Mouse (Mus musculus): ENCODE results near the gene Cfap52. TPM values are rescaled to one million over a fixed set of nuclear protein-coding genes. Genes with fewer than 3 reads are reported as not detected.

Cfap52 gene
- polyA plus RNA-seq, 1 experiment, result 0.72 TPM

DNA sequence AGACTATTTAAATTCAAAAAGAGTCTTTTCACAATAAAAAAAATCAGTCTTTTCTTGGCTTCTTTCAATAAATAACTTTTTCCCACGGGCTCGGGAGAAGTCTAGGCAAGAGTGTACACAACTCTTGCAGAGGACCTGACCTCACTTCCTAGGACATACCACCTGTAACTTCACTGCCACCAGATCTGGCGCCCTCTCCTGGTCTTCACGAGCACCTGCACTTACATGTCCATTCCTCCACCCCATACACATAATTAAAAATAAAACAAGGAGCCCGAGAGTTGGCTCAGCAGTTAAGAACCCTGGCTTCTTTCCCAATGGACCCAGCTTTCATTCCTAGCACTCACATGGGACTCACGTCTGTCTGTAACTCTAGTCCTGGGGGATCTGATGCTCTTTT is 1.3 kb downstream of the Cfap52 start:
- TF ChIP-seq POLR2A (IDR thresholded peaks at IDR 0.05; ENCODE audit: borderline replicate concordance, insufficient read depth, low read length), result no peak
- no peak for TF ChIP-seq CTCF (IDR thresholded peaks at IDR 0.05; ENCODE audit: borderline replicate concordance, insufficient read depth, low read depth, low read length)
- 70% methylated on average over 6 of the region's 6 CpGs for WGBS
- Histone ChIP-seq H3K27ac (ENCODE audit: insufficient read depth, low read length) (no peak overlapping the region), H3K4me3 (replicated peaks; ENCODE audit: insufficient read depth, low read depth, low read length) (no peak overlapping the region), H3K4me1 (ENCODE audit: control insufficient read depth, insufficient read depth, low read length) (peaks cover 6% of the 10 kb centered on the region), H3K27me3 (ENCODE audit: control insufficient read depth, insufficient read depth, low read length) (no peaks in the 10 kb centered on the region)
- DNase-seq, result peak in 1 of 2 experiments; percentile 5

DNA sequence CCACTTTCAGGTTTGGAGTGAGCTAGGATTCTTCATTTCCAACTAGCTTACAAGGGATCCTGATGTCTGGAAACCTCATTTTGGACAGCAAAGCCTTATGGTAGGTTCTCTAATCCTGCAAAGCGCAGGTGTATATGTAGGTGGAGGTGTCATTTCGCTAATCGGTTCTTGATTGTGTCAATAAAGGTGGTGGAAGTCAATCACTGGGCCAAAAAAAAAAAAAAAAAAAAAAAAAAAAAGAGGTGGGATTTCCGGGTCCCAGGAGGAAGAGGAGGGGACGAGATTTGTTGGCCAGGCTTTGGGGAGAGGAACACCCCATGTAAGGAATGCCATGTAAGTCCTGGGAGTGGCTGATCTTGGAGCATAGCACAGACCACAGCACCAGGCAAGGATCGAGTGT is 11.0 kb downstream of the Cfap52 start:
- DNase-seq, result no peak
- no peaks in the 10 kb centered on the region for H3K27me3 ChIP-seq (ENCODE audit: control insufficient read depth, insufficient read depth, low read length)
- H3K4me3 ChIP-seq (replicated peaks; ENCODE audit: insufficient read depth, low read depth, low read length), result no peak overlapping the region
- no peak overlapping the region for H3K27ac ChIP-seq (ENCODE audit: insufficient read depth, low read length)
- H3K4me1 ChIP-seq (ENCODE audit: control insufficient read depth, insufficient read depth, low read length), result no peaks in the 10 kb centered on the region
- TF ChIP-seq CTCF (IDR thresholded peaks at IDR 0.05; ENCODE audit: borderline replicate concordance, insufficient read depth, low read depth, low read length) (no peak), POLR2A (IDR thresholded peaks at IDR 0.05; ENCODE audit: borderline replicate concordance, insufficient read depth, low read length) (no peak)
- WGBS, result 85% methylated on average over 6 of the region's 6 CpGs

GRCm38 (mm10) chr11:67953604-67954003 is 11.8 kb downstream of the Cfap52 start:
- Histone ChIP-seq H3K4me3 (replicated peaks; ENCODE audit: insufficient read depth, low read depth, low read length) (no peak overlapping the region), H3K27ac (ENCODE audit: insufficient read depth, low read length) (no peak overlapping the region), H3K4me1 (ENCODE audit: control insufficient read depth, insufficient read depth, low read length) (no peaks in the 10 kb centered on the region), H3K27me3 (ENCODE audit: control insufficient read depth, insufficient read depth, low read length) (no peaks in the 10 kb centered on the region)
- TF ChIP-seq CTCF (IDR thresholded peaks at IDR 0.05; ENCODE audit: borderline replicate concordance, insufficient read depth, low read depth, low read length), result no peak
- TF ChIP-seq POLR2A (IDR thresholded peaks at IDR 0.05; ENCODE audit: borderline replicate concordance, insufficient read depth, low read length), result no peak
- no peak for DNase-seq
- WGBS, result 84% methylated on average over 5 of the region's 5 CpGs

DNA sequence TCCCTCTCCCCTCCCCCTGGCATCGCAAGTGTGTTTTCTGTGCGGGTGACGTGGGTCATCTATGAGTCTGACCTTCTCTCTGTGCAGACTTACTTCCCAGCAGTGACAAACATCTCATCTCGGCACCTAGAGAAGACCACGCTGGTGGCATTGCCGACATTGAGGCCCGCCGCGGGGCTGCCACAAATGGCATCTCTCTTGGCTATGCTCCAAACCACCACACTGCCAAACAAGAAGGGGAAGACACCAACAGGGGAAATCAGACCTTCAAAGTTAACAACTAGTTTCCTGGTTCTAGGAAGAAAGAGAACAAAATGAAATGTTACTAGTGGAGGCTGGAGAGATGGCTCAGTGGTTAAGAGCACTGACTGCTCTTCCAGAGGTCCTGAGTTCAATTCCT is 16.0 kb downstream of the Cfap52 start:
- DNase-seq, result no peak
- WGBS, result 30% methylated on average over 9 of the region's 9 CpGs
- Histone ChIP-seq H3K4me3 (replicated peaks; ENCODE audit: insufficient read depth, low read depth, low read length) (no peak overlapping the region), H3K4me1 (ENCODE audit: control insufficient read depth, insufficient read depth, low read length) (no peaks in the 10 kb centered on the region), H3K27me3 (ENCODE audit: control insufficient read depth, insufficient read depth, low read length) (no peaks in the 10 kb centered on the region), H3K27ac (ENCODE audit: insufficient read depth, low read length) (no peak overlapping the region)
- no peak for TF ChIP-seq POLR2A (IDR thresholded peaks at IDR 0.05; ENCODE audit: borderline replicate concordance, insufficient read depth, low read length)
- no peak for TF ChIP-seq CTCF (IDR thresholded peaks at IDR 0.05; ENCODE audit: borderline replicate concordance, insufficient read depth, low read depth, low read length)

DNA sequence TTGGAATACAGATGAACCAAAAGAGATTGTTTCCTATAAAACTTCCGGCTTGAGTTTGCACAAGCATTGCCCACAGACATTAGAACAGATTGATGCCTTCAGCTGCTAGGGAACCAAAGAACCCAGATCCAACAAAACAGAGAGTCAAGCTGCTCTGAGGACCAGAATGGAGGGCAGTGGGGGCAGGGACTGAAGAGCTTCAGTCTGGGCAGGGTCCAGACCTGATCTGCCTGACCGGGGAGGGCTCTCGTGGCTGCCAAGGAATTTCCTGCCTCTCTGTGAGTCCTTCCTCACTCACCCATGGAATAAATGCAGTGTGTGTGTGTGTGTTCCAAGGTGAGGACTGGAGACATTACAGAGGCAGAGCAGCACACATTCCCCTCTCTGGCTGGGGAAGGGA is 17.2 kb downstream of the Cfap52 start:
- Histone ChIP-seq H3K27ac (ENCODE audit: insufficient read depth, low read length) (no peak overlapping the region), H3K27me3 (ENCODE audit: control insufficient read depth, insufficient read depth, low read length) (no peaks in the 10 kb centered on the region), H3K4me3 (replicated peaks; ENCODE audit: insufficient read depth, low read depth, low read length) (no peak overlapping the region), H3K4me1 (ENCODE audit: control insufficient read depth, insufficient read depth, low read length) (no peaks in the 10 kb centered on the region)
- WGBS, result 24% methylated on average over 3 of the region's 3 CpGs
- TF ChIP-seq POLR2A (IDR thresholded peaks at IDR 0.05; ENCODE audit: borderline replicate concordance, insufficient read depth, low read length) (no peak), CTCF (IDR thresholded peaks at IDR 0.05; ENCODE audit: borderline replicate concordance, insufficient read depth, low read depth, low read length) (no peak)
- DNase-seq, result no peak

DNA sequence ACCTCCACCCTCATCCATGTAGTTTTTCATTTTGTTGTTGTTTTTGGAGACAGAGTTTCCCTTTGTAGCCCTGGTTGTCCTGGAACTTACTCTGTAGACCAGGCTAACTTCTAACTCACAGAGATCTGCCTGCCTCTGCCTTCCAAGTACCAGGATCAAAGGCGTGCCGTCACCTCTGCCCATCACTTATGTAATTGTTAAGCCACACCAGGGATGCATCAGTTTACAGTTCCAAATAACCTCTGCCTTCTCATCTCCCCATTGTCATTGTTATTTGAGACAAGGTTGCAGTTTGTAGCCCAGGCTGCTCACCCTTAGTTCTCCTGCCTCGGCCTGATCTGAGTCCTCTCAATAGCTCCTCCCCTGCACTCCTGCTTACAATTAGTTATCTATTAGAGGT is 33.3 kb downstream of the Cfap52 start:
- H3K4me3 ChIP-seq (replicated peaks; ENCODE audit: insufficient read depth, low read depth, low read length), result no peak overlapping the region
- no peak for DNase-seq
- TF ChIP-seq POLR2A (IDR thresholded peaks at IDR 0.05; ENCODE audit: borderline replicate concordance, insufficient read depth, low read length) (no peak), CTCF (IDR thresholded peaks at IDR 0.05; ENCODE audit: borderline replicate concordance, insufficient read depth, low read depth, low read length) (no peak)
- H3K27me3 ChIP-seq (ENCODE audit: control insufficient read depth, insufficient read depth, low read length), result no peaks in the 10 kb centered on the region
- WGBS, result 94% methylated on average over 3 of the region's 3 CpGs
- H3K4me1 ChIP-seq (ENCODE audit: control insufficient read depth, insufficient read depth, low read length), result no peaks in the 10 kb centered on the region
- H3K27ac ChIP-seq (ENCODE audit: insufficient read depth, low read length), result no peak overlapping the region

GRCm38 (mm10) chr11:67926348-67927055 is 38.9 kb downstream of the Cfap52 start:
- Histone ChIP-seq H3K27me3 (ENCODE audit: control insufficient read depth, insufficient read depth, low read length) (no peaks in the 10 kb centered on the region; the same call in 1 of the 2 replicates), H3K27ac (ENCODE audit: insufficient read depth, low read length) (no peak overlapping the region), H3K4me3 (replicated peaks; ENCODE audit: insufficient read depth, low read depth, low read length) (no peak overlapping the region), H3K4me1 (ENCODE audit: control insufficient read depth, insufficient read depth, low read length) (no peaks in the 10 kb centered on the region)
- WGBS, result 36% methylated on average over 11 of the region's 15 CpGs
- DNase-seq, result no peak
- TF ChIP-seq POLR2A (IDR thresholded peaks at IDR 0.05; ENCODE audit: borderline replicate concordance, insufficient read depth, low read length) (no peak), CTCF (IDR thresholded peaks at IDR 0.05; ENCODE audit: borderline replicate concordance, insufficient read depth, low read depth, low read length) (no peak)

GRCm38 (mm10) chr11:67925000-67925399 is 40.5 kb downstream of the Cfap52 start:
- no peak for DNase-seq
- Histone ChIP-seq H3K4me1 (ENCODE audit: control insufficient read depth, insufficient read depth, low read length) (no peaks in the 10 kb centered on the region), H3K27ac (ENCODE audit: insufficient read depth, low read length) (no peak overlapping the region), H3K4me3 (replicated peaks; ENCODE audit: insufficient read depth, low read depth, low read length) (no peak overlapping the region), H3K27me3 (ENCODE audit: control insufficient read depth, insufficient read depth, low read length) (no peaks in the 10 kb centered on the region; the same call in 1 of the 2 replicates)
- 50% methylated on average over 13 of the region's 13 CpGs for WGBS
- no peak for TF ChIP-seq POLR2A (IDR thresholded peaks at IDR 0.05; ENCODE audit: borderline replicate concordance, insufficient read depth, low read length)
- no peak for TF ChIP-seq CTCF (IDR thresholded peaks at IDR 0.05; ENCODE audit: borderline replicate concordance, insufficient read depth, low read depth, low read length)

Measured in cerebellum, adult 2 months (tissue).